Comparison of ENCODE assay signal across 9 mouse cellular contexts in the genomic region with DNA sequence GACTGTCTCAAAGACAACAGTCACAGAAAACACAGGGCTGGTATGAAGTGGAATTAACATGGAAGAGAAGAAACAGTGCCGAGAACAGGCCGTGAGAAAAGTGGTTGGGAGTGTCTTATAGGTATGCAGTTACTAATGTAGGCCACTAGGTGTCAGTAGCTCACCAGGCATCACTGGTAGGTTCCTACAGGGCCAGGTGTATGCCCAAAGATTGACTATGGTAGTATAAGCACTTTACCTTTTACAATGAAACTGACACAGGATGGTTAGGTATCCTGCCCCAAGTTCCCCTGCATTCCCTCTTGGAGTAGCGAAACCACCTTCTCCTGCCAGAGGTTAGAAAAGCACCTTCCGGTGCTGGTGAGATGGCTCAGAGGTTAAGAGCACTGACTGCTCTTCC. TPM values are rescaled to one million over a fixed set of nuclear protein-coding genes. Genes with fewer than 3 reads are reported as not detected.
DNase-seq lines count a peak whose midpoint lies in the region; ATAC-seq and TF ChIP-seq lines count a peak whose summit lies in the region.
"Had no signal": no experiment of that assay in that cellular context is flagged by ENCODE, and none has a peak within 500 bp of the region (broad histone marks: within the 10 kb centered on the region; RNA-seq: fewer than 3 reads in every experiment).

No protein-coding gene starts in this region.

- H3K27ac ChIP-seq in forebrain, postnatal 0 days (ENCODE audit: low read depth, low read length), result no peak overlapping the region
- no peak overlapping the region for H3K27ac ChIP-seq in forebrain, embryonic 13.5 days
- H3K27ac ChIP-seq in intestine, embryonic 16.5 days (ENCODE audit: low read length), result no peak overlapping the region
- H3K27ac ChIP-seq in stomach, postnatal 0 days (replicated peaks), result no peak overlapping the region
- H3K27ac ChIP-seq: lung, embryonic 15.5 days had no signal

- no peaks in the 10 kb centered on the region for H3K9me3 ChIP-seq in forebrain, postnatal 0 days (ENCODE audit: low read length)
- H3K9me3 ChIP-seq in forebrain, embryonic 13.5 days (replicated peaks), result no peaks in the 10 kb centered on the region
- H3K9me3 ChIP-seq in intestine, embryonic 16.5 days (ENCODE audit: control insufficient read depth, low read length), result no peaks in the 10 kb centered on the region
- no peaks in the 10 kb centered on the region for H3K9me3 ChIP-seq in stomach, postnatal 0 days (ENCODE audit: control insufficient read depth, low read length)
- H3K9me3 ChIP-seq: lung, embryonic 15.5 days had no signal

- H3K4me1 ChIP-seq in forebrain, postnatal 0 days (ENCODE audit: insufficient read depth), result peaks cover 5% of the 10 kb centered on the region
- H3K4me1 ChIP-seq in forebrain, embryonic 13.5 days, result peaks cover 11% of the 10 kb centered on the region
- H3K4me1 ChIP-seq in intestine, embryonic 16.5 days (ENCODE audit: control insufficient read depth, insufficient read depth, low read length), result peaks cover 9% of the 10 kb centered on the region
- peaks cover 4% of the 10 kb centered on the region for H3K4me1 ChIP-seq in stomach, postnatal 0 days (replicated peaks; ENCODE audit: control insufficient read depth, insufficient read depth)

- H3K27me3 ChIP-seq in forebrain, postnatal 0 days (ENCODE audit: insufficient read depth, low read length), result no peaks in the 10 kb centered on the region
- no peaks in the 10 kb centered on the region for H3K27me3 ChIP-seq in forebrain, embryonic 13.5 days
- no peaks in the 10 kb centered on the region for H3K27me3 ChIP-seq in intestine, embryonic 16.5 days (replicated peaks; ENCODE audit: control insufficient read depth, insufficient read depth, low read length)
- H3K27me3 ChIP-seq in stomach, postnatal 0 days (ENCODE audit: control insufficient read depth, insufficient read depth, low read length), result no peaks in the 10 kb centered on the region
- H3K27me3 ChIP-seq: lung, embryonic 15.5 days had no signal

- 50% methylated on average over 4 of the region's 4 CpGs for WGBS in forebrain, postnatal 0 days
- 65% methylated on average over 4 of the region's 4 CpGs for WGBS in forebrain, embryonic 13.5 days
- WGBS in intestine, embryonic 16.5 days, result 59% methylated on average over 4 of the region's 4 CpGs
- 48% methylated on average over 4 of the region's 4 CpGs for WGBS in stomach, postnatal 0 days

- TF ChIP-seq EP300 in stomach, postnatal 0 days (optimal IDR thresholded peaks at IDR 0.05), result no peak

- H3K36me3 ChIP-seq in forebrain, postnatal 0 days (ENCODE audit: insufficient read depth), result peaks cover 36% of the 10 kb centered on the region
- peaks cover 44% of the 10 kb centered on the region for H3K36me3 ChIP-seq in forebrain, embryonic 13.5 days (ENCODE audit: poor library complexity, severe bottlenecking)
- peaks cover 22% of the 10 kb centered on the region for H3K36me3 ChIP-seq in intestine, embryonic 16.5 days (ENCODE audit: control insufficient read depth, insufficient read depth, low read length)
- H3K36me3 ChIP-seq in stomach, postnatal 0 days (ENCODE audit: control insufficient read depth, insufficient read depth, low read length), result peaks cover 8% of the 10 kb centered on the region

- no peak overlapping the region for H3K9ac ChIP-seq in forebrain, postnatal 0 days
- H3K9ac ChIP-seq in forebrain, embryonic 13.5 days, result no peak overlapping the region
- H3K9ac ChIP-seq in intestine, embryonic 16.5 days (ENCODE audit: low read depth, low read length), result no peak overlapping the region
- no peak overlapping the region for H3K9ac ChIP-seq in stomach, postnatal 0 days (ENCODE audit: low read length)
- H3K9ac ChIP-seq: lung, embryonic 15.5 days had no signal

- H3K4me3 ChIP-seq in forebrain, postnatal 0 days (ENCODE audit: low read depth, low read length), result no peak overlapping the region
- no peak overlapping the region for H3K4me3 ChIP-seq in forebrain, embryonic 13.5 days
- H3K4me3 ChIP-seq in intestine, embryonic 16.5 days (ENCODE audit: low read length), result no peak overlapping the region
- no peak overlapping the region for H3K4me3 ChIP-seq in stomach, postnatal 0 days (ENCODE audit: low read depth, low read length)
- H3K4me3 ChIP-seq: lung, embryonic 15.5 days had no signal

- TF ChIP-seq CTCF in forebrain, postnatal 0 days (IDR thresholded peaks at IDR 0.05; ENCODE audit: low read depth), result peak; percentile 89
- TF ChIP-seq CTCF in stomach, postnatal 0 days (IDR thresholded peaks at IDR 0.05; ENCODE audit: low read depth), result peak; percentile 90

- DNase-seq in forebrain, postnatal 0 days, result peak; percentile 57
- DNase-seq in urinary bladder, postnatal 14 days (ENCODE audit: low spot score), result peak; percentile 37
- DNase-seq in urinary bladder, postnatal 4 days (ENCODE audit: low spot score in 2 of 2), result no peak
- DNase-seq in cerebellum, postnatal 14 days, result peak; percentile 62 to 64
- peak; percentile 48 for DNase-seq in lung, postnatal 25 days (ENCODE audit: low spot score)
- DNase-seq in stomach, postnatal 0 days (ENCODE audit: low spot score), result peak; percentile 56

- no peak overlapping the region for H3K4me2 ChIP-seq in forebrain, postnatal 0 days (ENCODE audit: low read depth)
- no peak overlapping the region for H3K4me2 ChIP-seq in forebrain, embryonic 13.5 days
- 0 out of 2 replicates have a peak overlapping the region, but pooled peaks have one; percentile 10 for H3K4me2 ChIP-seq in intestine, embryonic 16.5 days (ENCODE audit: low read depth, low read length)
- no peak overlapping the region for H3K4me2 ChIP-seq in stomach, postnatal 0 days (replicated peaks; ENCODE audit: low read depth)
- H3K4me2 ChIP-seq: lung, embryonic 15.5 days had no signal

- ATAC-seq in forebrain, postnatal 0 days, result no peak
- no peak for ATAC-seq in forebrain, embryonic 13.5 days
- ATAC-seq in intestine, embryonic 16.5 days, result no peak
- peak; percentile 49; the same call in 1 of the 2 replicates for ATAC-seq in stomach, postnatal 0 days (ENCODE audit: low FRiP score, low TSS enrichment)

RNA-seq across cellular contexts. Expression of a gene that starts 2.5 kb away (rescaled TPM):
- 28.4 and 42.9 TPM in 2 replicates for total RNA-seq in forebrain, postnatal 0 days (2014; rRNA removed)
- 655 and 742 TPM in 2 replicates for polyA plus RNA-seq in forebrain, postnatal 0 days (2015; fragmentation: Nextera tagmentation; extraction: Ambion mirVana)
- polyA plus RNA-seq in forebrain, embryonic 13.5 days (2015; fragmentation: Nextera tagmentation; extraction: Ambion mirVana), result 653 and 663 TPM in 2 replicates
- 981 and 993 TPM in 2 replicates for polyA plus RNA-seq in intestine, embryonic 16.5 days (2015; fragmentation: Nextera tagmentation; extraction: Ambion mirVana)
- 582 and 605 TPM in 2 replicates for polyA plus RNA-seq in stomach, postnatal 0 days (2015; fragmentation: Nextera tagmentation; extraction: Ambion mirVana)

RNA-seq across cellular contexts. Expression of a gene that starts 32.2 kb away (rescaled TPM):
- total RNA-seq in forebrain, postnatal 0 days (2014; rRNA removed), result 13.4 and 16.7 TPM in 2 replicates
- 8.3 and 8.8 TPM in 2 replicates for polyA plus RNA-seq in forebrain, postnatal 0 days (2015; fragmentation: Nextera tagmentation; extraction: Ambion mirVana)
- 10.9 and 12.2 TPM in 2 replicates for polyA plus RNA-seq in forebrain, embryonic 13.5 days (2015; fragmentation: Nextera tagmentation; extraction: Ambion mirVana)
- polyA plus RNA-seq in intestine, embryonic 16.5 days (2015; fragmentation: Nextera tagmentation; extraction: Ambion mirVana), result 19.4 and 20.7 TPM in 2 replicates
- 10.7 TPM in 2 replicates for polyA plus RNA-seq in stomach, postnatal 0 days (2015; fragmentation: Nextera tagmentation; extraction: Ambion mirVana)

RNA-seq across cellular contexts. Expression of a gene that starts 32.2 kb away (rescaled TPM):
- 76.2 and 105 TPM in 2 replicates for total RNA-seq in forebrain, postnatal 0 days (2014; rRNA removed)
- polyA plus RNA-seq in forebrain, postnatal 0 days (2015; fragmentation: Nextera tagmentation; extraction: Ambion mirVana), result 38.5 and 54.5 TPM in 2 replicates
- 54.6 and 58.2 TPM in 2 replicates for polyA plus RNA-seq in forebrain, embryonic 13.5 days (2015; fragmentation: Nextera tagmentation; extraction: Ambion mirVana)
- polyA plus RNA-seq in intestine, embryonic 16.5 days (2015; fragmentation: Nextera tagmentation; extraction: Ambion mirVana), result 39.5 and 45.3 TPM in 2 replicates
- 22.8 and 23.7 TPM in 2 replicates for polyA plus RNA-seq in stomach, postnatal 0 days (2015; fragmentation: Nextera tagmentation; extraction: Ambion mirVana)

RNA-seq across cellular contexts. Expression of a gene that starts 33.6 kb away (rescaled TPM):
- 1.8 and 4.1 TPM in 2 replicates for total RNA-seq in forebrain, postnatal 0 days (2014; rRNA removed)
- 1.3 and 1.4 TPM in 2 replicates for polyA plus RNA-seq in forebrain, postnatal 0 days (2015; fragmentation: Nextera tagmentation; extraction: Ambion mirVana)
- 15.1 and 15.7 TPM in 2 replicates for polyA plus RNA-seq in forebrain, embryonic 13.5 days (2015; fragmentation: Nextera tagmentation; extraction: Ambion mirVana)
- polyA plus RNA-seq in intestine, embryonic 16.5 days (2015; fragmentation: Nextera tagmentation; extraction: Ambion mirVana), result 9.1 and 10.8 TPM in 2 replicates
- 4.5 and 5.2 TPM in 2 replicates for polyA plus RNA-seq in stomach, postnatal 0 days (2015; fragmentation: Nextera tagmentation; extraction: Ambion mirVana)

RNA-seq across cellular contexts. Expression of a gene that starts 33.6 kb away (rescaled TPM):
- 108 and 114 TPM in 2 replicates for total RNA-seq in forebrain, postnatal 0 days (2014; rRNA removed)
- 136 and 157 TPM in 2 replicates for polyA plus RNA-seq in forebrain, postnatal 0 days (2015; fragmentation: Nextera tagmentation; extraction: Ambion mirVana)
- polyA plus RNA-seq in forebrain, embryonic 13.5 days (2015; fragmentation: Nextera tagmentation; extraction: Ambion mirVana), result 140 and 148 TPM in 2 replicates
- 117 and 122 TPM in 2 replicates for polyA plus RNA-seq in intestine, embryonic 16.5 days (2015; fragmentation: Nextera tagmentation; extraction: Ambion mirVana)
- polyA plus RNA-seq in stomach, postnatal 0 days (2015; fragmentation: Nextera tagmentation; extraction: Ambion mirVana), result 66.0 and 68.0 TPM in 2 replicates

Comparison
In these comparisons a context has a peak if more than half of its experiments do, and no peak if none do; other contexts are left out.
1. DNase-seq: peak in forebrain, postnatal 0 days (single experiment), urinary bladder, postnatal 14 days (single experiment), cerebellum, postnatal 14 days (2 of 2), lung, postnatal 25 days (single experiment) and stomach, postnatal 0 days (single experiment); none in urinary bladder, postnatal 4 days (0 of 2).